Mouse (Mus musculus) embryonic facial prominence, embryonic 11.5 days (tissue): Measurements from ENCODE around the gene Plppr4. TPM values are rescaled to one million over a fixed set of nuclear protein-coding genes. Genes with fewer than 3 reads are reported as not detected.

Experiments used
- microRNA-seq: library from miRNA; unstranded; fragments of <30 nt; microRNA quantifications from one replicate; pipeline ENCODE4, GENCODE M21; 2016; ENCODE audit warnings: borderline number of aligned reads
- polyA plus RNA-seq: library from polyadenylated mRNA; unstranded; fragments of >200 nt; fragmentation: Nextera tagmentation; extraction: Ambion mirVana; gene quantifications from 2 replicates; pipeline ENCODE4 v1.2.1, GENCODE M21; 2014

The Plppr4 gene
- polyA plus RNA-seq, 1 experiment from 2014 or later, result 0.35 TPM

Small RNA genes lying within 50 kb of the gene (microRNA-seq; reads per million reads assigned to microRNA genes)
- gene Gm22408, result not detected

Other genes with a start within 250 kb of the Plppr4 start
- 0.25 and 0.26 TPM in 2 replicates for gene Plppr5, start 214.0 kb upstream of the Plppr4 start, polyA plus RNA-seq